Mouse (Mus musculus): Measurements from ENCODE around the gene Gle1.
"Not testable (repeated sequence)": the region's sequence is repeated elsewhere in the genome, so short reads cannot be mapped to it uniquely, and the experiment has no call there.

Gle1 gene

DNA sequence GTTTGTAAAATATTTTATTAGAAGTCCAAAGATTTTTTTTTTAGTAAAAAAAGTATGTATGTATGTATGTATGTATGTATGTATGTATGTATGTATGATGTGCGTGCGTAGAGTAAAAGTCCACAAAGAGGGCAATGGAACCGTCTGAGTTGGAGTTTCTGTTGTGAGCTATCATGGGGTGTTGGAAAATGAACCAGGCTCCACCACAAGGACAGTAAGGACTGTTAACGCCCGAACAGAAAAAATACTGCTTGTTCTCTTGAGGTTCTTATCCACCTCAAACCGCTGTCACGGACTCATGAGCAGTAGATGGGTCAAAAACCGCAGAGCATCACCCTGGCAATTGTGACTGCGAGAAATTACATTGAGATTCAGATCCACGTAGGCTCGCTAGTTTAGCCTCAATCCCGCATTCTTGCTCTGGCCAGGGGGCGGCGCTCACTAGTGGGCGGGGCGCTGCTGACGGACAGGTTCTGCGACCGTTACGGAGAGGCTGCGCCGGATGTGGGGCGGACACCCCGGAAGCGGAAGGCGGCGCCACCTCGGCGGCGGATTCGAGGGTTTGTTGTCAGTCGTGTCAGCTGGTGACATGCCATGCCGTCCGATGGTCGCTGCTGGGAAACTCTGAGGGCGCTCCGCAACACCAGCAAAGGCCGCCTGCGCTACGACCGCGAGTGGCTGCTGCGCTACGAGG is at the start of gene Gle1:
Gene Gle1, plus strand, starts transcription at position 521 of the 694 bp plus-strand sequence.
- peak; percentile 74 for DNase-seq (ENCODE audit: extremely low spot score, low read depth, low spot score)

DNA sequence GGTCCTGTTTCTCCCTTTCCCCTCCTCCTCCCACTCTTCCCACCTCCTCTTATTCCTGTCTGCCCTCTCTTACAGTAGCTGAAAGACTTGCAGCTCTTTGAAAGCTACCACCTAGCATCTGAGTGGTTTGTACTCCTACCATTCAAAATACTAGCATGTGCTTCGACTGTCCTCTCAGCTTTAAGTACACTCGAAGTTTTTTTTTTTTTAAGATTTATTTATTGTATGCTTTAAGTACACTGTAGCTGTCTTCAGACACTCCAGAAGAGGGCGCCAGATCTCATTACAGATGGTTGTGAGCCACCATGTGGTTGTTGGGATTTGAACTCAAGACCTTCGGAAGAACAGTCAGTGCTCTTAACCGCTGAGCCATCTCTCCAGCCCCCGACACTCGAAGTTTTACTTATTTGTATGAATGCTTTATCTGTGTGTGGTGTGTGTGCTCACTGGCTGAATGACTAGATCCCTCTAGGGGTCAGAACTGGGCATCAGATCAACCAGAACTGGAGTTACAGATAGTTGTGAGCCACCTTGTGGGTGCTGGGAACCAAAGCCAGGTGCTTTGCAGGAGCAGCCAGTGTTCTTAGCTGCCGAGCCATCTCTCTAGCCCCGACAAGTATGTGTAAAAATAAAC is 48.5 kb upstream of the Gle1 start:
- not testable (repeated sequence) for DNase-seq (ENCODE audit: extremely low spot score, low read depth, low spot score)

DNA sequence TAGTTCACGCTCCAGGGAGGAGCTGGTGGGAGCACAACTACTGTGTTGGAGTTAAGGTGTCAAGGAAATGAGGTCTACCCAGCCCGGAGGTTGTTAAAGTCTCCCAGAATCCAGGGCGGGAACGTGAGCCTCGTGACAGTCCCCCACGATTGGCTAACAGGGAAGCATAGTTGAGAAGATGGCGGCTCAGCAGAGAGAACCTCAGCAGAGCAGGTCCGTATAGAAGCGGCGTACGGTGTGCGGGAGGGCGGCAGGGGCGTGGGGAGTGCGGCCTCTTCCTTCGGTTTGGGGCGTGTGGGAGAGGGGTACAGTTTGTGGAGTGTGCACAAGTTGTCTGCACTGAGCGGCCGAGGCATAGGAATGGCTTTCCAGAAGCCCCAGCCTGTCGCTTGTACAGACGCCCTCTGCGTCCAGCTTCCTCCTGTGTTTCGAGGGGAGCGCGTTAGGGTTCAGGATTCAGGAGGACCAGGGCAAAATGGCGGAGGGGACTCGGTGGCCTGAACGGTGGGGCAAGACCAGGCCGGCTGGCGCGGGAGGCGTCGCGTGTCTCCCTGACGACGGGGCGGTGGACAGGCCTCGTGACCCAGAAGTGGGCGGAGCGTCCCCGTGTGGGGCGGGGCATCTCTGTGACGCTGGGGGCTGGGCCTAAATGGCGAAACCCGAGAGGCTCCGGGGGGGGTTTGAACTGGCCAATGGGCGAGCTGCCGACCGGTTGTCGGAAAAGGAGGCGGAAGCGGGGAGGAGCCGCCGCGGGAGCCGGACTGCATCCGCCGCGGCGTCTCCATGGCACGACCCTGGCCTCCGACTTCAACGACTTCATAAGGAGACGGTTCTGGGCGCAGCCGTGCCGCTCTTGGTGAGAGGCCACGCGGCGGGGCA is 45.9 kb upstream of the Gle1 start, which contains the start of gene Odf2:
Gene Odf2, plus strand, starts transcription at position 156 of the 879 bp plus-strand sequence.
- peak; percentile 77 for DNase-seq (ENCODE audit: extremely low spot score, low read depth, low spot score)

DNA sequence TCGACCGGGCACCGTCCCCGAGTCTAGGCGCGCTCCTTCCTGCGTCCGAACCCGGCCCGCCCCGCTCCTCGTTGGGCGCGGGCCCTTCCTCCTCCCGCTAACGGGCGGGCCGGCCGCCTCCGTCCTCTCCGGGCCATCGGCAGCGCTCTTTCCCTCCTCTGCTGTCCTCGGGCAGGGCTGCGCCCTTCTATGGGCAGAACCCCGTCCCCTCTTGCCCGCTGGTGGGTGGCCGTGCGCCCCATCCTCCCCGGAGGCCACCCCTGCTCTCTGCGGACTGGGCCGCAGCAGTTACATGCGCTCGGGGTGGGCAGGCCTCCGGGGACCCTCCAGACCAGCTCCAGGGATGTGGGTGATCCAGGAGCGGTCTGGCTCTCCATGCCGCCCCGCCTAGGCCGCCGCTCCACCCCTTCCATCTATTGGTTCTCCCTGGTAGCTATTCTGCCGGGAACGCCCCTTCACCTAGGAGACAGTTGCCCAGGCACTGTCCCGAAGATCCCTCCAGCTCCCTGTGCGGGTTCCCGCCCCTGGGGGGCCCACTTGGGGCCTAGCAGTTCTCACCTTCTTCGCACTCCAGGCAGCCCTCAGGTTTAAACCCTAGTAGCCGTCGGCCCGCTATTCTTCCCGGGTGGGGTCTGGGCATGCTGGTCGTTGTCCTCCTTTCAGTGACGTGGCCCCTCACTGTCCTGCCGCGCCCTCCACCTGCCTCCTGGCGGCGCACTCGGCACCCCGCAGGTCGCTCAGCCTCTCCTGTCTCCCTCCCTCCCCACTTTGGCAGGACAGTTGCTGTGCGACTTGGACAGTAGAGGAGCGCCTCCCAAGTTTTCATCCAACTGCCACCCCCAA is 45.0 kb upstream of the Gle1 start:
- DNase-seq (ENCODE audit: extremely low spot score, low read depth, low spot score): no peak

DNA sequence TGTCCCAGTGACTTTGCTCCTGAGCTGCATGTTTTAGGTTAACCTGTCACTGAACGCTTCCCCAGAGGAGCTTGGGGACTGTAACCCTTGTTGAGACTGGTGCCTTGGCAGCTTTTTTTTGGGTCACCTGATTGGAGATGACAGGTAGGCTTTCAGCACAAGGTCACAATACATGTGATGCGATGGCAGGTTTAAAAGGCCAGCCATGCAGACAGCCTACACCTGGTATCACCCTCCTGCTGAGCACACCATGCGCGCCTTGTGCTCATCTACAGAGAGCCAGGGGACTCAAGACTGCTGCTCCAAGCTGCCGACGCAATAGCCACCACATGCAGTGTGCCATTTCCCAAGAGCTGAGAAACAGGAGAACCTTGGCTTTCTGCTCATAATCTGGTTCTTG is 43.5 kb upstream of the Gle1 start:
- no peak for DNase-seq (ENCODE audit: extremely low spot score, low read depth, low spot score)

DNA sequence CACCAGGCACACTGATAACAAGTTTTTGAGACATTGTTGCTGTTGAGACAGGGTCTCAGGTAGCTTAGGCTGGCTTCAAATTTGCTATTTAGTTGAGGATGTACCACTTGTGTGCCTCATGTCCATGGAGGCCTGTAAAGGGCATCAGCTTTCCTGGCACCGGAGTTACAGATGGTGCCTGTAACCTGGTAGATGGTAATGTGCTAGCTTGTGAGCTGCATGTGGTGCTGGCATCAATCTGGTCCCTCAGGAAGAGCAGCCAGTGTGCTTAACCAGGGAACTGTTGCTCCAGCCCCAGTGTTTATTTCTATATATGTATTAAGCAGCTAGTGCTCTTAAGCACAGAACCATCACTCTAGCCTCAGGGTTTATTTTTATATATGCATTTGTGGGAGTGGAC is 39.2 kb upstream of the Gle1 start:
- DNase-seq (ENCODE audit: extremely low spot score, low read depth, low spot score): no peak

DNA sequence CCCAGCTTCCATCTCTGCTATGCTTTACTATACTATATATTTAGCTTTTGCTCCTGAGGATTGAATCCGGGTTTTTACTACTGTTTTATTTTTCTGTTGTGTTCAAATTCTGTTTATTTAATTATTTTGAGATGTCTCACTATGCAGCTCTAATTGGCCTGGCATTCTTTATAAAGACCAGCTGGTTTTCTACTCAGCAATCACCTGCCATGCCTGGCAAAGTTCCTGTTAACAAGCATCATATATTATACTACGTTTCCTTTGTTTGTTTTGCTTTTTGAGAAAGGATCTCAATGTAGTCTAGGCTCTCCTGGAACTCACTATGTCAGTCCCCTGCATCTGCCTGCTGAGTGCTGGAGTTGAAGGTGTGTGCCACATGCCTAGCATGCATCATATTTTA is 37.9 kb upstream of the Gle1 start:
- DNase-seq (ENCODE audit: extremely low spot score, low read depth, low spot score): no peak

DNA sequence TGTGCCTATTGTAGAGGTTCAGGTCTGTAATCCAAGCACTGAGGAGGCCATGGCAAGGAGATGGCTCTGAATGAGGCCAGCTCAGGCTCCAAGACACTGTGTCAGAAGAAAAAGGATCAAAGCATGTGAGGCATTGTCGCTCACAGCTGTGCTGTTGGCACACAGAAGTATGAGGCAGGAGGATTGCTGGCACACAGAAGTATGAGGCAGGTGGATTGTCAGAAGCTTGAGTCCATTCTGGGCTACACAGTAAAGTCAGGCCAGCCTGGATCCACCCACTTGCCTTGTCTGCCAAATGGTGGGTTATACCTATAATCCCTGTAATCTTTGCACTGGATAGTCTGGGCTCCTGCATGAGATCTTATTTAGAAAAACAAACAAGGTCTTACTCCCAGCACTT is 37.1 kb upstream of the Gle1 start:
- DNase-seq (ENCODE audit: extremely low spot score, low read depth, low spot score): no peak

DNA sequence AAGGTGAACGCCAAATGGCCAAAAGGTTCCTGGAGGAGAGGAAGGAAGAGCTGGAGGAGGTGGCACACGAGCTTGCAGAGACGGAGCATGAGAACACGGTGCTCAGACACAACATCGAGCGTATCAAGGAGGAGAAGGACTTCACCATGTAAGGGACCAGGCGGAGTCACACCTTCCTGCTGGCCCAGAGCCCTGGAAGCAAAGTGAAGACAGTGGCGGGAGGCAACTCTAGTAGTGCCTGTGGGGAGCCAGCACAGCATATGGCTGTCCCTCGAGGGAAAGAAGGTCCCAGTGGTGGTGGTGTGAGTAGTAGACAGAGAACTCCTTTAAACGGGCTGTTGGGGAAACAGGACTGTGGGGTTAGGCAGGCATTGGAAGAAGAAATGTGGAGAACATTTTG is 33.0 kb upstream of the Gle1 start:
- DNase-seq (ENCODE audit: extremely low spot score, low read depth, low spot score): no peak

DNA sequence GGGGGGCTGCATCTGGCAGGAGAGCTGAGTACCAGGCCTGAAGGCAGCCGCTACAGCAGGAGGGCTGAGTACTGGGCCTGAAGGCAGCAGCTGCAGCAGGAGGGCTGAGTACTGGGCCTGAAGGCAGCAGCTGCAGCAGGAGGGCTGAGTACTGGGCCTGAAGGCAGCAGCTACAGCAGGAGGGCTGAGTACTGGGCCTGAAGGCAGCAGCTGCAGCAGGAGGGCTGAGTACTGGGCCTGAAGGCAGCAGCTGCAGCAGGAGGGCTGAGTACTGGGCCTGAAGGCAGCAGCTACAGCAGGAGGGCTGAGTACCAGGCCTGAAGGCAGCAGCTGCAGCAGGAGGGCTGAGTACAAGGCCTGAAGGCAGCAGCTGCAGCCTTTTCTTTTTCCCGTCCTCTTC is 27.1 kb upstream of the Gle1 start:
- DNase-seq (ENCODE audit: extremely low spot score, low read depth, low spot score): not testable (repeated sequence)

DNA sequence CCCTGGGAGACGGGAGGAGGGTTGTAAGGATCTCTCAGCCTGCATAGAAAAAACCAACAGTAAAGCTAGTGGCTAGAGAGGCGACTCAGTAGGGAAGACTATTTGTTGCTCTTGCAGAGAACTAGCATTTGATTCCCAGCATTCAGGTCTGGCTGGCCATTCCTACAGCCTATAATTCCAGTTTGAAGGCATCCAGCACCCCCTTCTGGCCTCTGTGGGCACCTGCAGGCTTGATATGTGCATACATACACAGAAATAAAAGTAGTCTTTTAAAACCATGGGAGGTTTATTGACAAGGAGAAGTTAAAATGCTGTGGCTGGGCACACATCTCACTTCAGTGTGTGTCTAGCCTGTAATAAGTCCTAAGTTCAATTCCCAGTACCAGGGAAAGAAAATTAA is 25.2 kb upstream of the Gle1 start:
- no peak for DNase-seq (ENCODE audit: extremely low spot score, low read depth, low spot score)

DNA sequence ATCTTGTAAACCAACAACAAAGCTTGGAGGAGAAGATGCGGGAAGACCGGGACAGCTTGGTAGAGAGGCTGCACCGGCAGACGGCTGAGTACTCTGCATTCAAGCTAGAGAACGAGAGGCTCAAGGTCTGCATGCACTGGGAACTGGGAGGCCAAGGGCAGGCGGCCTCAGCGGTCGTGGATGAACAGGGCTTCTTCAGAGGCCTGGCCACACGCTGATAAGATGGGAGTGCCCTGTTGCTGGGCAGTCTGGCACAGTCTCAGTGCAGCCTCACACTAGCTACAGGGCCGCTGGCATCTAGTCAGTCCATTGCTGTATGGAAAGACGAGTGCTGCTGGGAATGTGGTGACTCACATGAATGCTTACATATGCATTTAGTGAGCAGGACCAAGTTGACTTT is 17.6 kb upstream of the Gle1 start:
- no peak for DNase-seq (ENCODE audit: extremely low spot score, low read depth, low spot score)

DNA sequence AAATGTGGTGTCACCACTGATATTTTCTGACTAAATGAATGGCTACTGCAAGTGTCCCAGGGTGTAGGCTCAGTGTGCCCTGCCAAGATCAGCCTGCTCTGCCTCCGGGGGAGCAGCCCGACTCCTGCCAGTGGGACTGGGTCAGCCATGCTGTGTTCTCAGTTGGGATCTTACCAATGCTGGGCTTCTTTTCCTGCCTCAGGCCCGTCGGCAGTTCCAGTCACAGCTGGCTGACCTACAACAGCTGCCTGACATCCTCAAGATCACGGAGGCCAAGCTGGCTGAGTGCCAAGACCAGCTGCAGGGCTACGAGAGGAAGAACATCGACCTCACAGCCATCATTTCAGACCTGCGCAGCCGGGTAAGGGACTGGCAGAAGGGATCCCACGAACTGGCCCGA is 13.2 kb upstream of the Gle1 start:
- DNase-seq (ENCODE audit: extremely low spot score, low read depth, low spot score): no peak

DNA sequence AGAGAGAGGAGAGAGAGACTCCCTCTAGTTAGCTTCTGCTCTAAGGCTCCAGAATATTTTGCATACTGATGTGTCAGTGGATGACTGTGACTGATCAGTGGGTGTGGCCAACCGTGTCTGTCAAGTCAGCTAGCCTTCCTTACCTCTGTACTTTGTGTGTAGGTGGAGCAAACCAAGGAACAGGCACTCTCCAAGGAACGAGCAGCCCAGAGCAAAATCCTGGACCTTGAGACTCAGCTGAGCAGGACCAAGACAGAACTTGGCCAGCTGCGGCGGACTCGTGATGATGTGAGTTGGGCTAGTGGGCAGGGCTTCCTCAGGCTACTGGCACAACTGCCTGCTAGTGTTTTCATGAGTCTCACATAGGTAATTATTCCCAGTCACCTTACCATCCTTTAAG is 8.7 kb upstream of the Gle1 start:
- DNase-seq (ENCODE audit: extremely low spot score, low read depth, low spot score): no peak

DNA sequence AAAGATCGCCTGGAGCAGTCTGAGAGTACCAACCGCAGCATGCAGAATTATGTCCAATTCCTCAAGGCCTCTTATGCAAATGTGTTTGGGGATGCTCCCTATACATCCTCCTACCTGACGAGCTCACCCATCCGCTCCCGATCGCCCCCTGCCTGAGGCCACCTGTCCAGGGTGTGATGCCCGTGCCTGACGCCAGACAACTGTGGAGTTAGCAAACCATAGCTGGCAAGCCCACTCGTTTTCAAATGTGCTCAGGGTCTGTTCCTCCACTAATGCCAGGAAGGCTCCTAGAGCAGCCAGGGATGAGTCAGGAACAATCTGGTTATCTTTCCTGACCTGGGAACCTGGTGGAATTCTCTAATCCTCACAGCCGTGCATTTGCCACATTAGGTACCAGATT is 4.7 kb upstream of the Gle1 start:
- no peak for DNase-seq (ENCODE audit: extremely low spot score, low read depth, low spot score)

DNA sequence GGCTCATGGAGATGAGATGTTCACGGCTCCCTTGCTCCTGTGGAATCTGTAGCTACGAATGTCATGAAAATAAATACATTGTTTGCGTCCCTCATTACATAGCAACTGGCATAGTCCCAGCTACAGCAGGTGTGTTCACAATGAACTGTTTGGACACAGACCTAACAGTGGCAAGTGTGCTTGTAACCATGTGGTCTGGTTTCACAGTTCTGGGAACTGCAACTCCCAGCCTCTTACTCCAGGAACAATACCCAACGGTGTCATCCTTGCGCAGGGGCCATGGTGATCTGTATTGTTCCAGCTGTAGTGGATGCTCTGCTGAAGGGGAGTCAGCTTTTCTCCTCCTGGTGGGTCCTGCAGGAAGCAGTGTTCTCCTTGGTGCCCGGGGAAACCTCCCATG is 4.0 kb upstream of the Gle1 start:
- no peak for DNase-seq (ENCODE audit: extremely low spot score, low read depth, low spot score)

DNA sequence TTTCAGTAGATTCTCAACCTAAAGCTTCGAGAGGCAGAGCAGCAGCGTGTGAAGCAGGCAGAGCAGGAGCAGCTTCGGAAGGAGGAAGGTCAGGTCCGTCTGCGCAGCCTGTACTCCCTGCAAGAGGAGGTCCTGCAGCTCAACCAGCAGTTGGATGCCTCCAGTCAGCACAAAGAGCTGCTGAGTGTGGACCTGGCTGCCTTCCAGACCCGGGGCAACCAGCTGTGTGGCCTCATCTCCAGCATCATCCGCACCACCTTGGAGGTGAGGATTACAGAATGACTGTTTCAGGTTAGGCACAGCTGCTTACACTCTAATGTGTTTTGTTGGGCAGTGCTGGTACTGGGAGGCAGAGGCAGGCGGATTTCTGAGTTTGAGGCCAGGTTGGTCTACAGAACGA is 4.8 kb downstream of the Gle1 start:
- no peak for DNase-seq (ENCODE audit: extremely low spot score, low read depth, low spot score)

DNA sequence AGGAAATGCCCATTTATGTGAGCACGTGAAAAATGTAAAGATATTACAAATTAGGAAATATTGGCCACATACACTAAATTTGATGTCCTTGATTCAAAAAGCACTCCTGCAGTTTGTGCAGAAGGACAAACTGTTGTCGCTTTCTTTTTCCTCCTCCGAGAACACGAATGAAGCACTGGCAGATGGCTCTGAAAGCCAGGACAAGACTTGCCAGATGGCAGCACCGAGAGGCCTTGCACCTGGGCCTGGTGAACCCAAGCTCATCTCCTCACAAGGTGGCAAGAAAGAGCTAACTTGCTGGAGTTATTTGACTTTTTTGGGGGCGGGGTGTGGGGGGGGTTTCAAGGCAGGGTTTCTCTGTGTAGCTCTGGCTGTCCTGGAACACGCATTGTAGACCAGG is 5.6 kb downstream of the Gle1 start:
- DNase-seq (ENCODE audit: extremely low spot score, low read depth, low spot score): no peak

DNA sequence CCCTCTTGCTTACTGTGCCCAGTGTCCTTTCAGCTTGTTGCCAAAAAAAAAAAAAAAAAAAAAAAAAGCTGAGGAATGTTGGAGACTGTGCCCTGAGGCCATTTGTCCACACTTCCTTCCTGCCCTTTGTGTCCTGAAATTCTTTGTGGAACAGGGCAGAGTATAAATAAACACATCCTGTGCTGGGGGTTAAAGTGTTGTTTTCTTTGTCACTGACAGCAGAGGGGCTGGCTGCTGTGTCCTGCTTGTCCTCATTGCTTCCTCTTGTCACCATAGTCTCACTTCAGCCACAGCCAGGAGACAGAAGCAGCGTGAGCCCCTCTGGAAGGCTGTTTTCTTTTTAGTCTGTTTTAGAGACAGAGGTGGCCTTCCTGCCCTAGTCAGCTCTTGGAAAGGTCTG is 9.5 kb downstream of the Gle1 start:
- no peak for DNase-seq (ENCODE audit: extremely low spot score, low read depth, low spot score)

DNA sequence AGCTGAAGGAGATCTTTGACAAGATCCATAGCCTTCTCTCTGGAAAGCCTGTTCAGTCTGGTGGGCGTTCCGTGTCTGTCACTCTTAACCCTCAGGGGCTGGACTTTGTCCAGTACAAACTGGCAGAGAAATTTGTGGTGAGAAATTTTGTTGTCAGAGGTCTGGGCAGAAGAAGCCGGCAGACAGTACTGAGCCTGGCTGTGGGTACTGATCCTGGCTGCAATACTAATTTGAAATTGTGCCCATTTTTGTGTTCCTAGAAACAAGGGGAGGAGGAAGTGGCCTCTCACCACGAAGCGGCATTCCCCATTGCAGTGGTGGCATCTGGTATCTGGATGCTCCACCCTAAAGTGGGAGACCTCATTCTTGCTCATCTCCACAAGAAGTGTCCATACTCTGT is 13.7 kb downstream of the Gle1 start:
- no peak for DNase-seq (ENCODE audit: extremely low spot score, low read depth, low spot score)

DNA sequence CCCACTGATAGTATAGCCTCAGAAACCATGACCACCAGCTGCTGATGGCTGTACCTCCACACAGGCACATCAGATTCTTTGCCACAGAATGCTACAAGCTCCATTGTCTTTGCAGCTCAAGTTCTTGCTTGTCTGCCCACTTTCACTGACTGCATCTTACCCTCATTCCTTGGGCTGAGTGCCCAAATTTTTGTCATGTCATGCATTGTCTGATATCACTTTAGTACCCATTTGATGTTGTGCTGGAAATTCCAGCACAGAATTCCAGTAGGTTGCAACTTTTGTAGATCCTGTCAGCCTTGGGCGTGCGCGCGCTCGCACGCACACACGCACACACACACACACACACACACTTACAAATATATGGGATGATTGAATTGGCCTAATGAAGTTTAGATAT is 26.0 kb downstream of the Gle1 start:
- DNase-seq (ENCODE audit: extremely low spot score, low read depth, low spot score): no peak
